Mouse (Mus musculus) G1E-ER4 (cell line): ENCODE measurements around the gene Zfp128. TPM values are rescaled to one million over a fixed set of nuclear protein-coding genes. Genes with fewer than 3 reads are reported as not detected.

ENCODE experiments used
- GATA1 ChIP-seq: IDR thresholded peaks from one replicate; pipeline ENCODE4 v1.8.0; 2012; ENCODE audit warnings: low read length, inconsistent platforms
- polyA plus RNA-seq: library from polyadenylated mRNA; stranded (reverse); fragments of >175 nt; gene quantifications from 2 replicates; pipeline ENCODE4 v1.2.3, GENCODE M21; 2012

Zfp128 gene
- 0.65 and 0.75 TPM in 2 replicates for polyA plus RNA-seq

- TF ChIP-seq GATA1 = no peak
These were observed at the start of gene Zfp128 for GRCm38 (mm10) chr7:12880911-12881660. Gene Zfp128 (plus strand): TSS chr7:12881177.

GRCm38 (mm10) chr7:12834162-12835120, 46.5 kb upstream of the Zfp128 start, which contains the start of gene Zfp110:
Gene Zfp110 (plus strand): TSS chr7:12834761.
- TF ChIP-seq GATA1 = no peak

- no peak for TF ChIP-seq GATA1
These were observed 45.7 kb upstream of the Zfp128 start for GRCm38 (mm10) chr7:12835193-12835671.

- no peak for TF ChIP-seq GATA1
These were observed 45.2 kb upstream of the Zfp128 start for GRCm38 (mm10) chr7:12835779-12836178.

GRCm38 (mm10) chr7:12874301-12874700, 6.7 kb upstream of the Zfp128 start:
- no peak for TF ChIP-seq GATA1

- TF ChIP-seq GATA1 = no peak
These were observed 941 bp upstream of the Zfp128 start for GRCm38 (mm10) chr7:12880036-12880435.

GRCm38 (mm10) chr7:12886563-12887266, 5.7 kb downstream of the Zfp128 start:
- no peak for TF ChIP-seq GATA1

GRCm38 (mm10) chr7:12887585-12887984, 6.6 kb downstream of the Zfp128 start:
- no peak for TF ChIP-seq GATA1

GRCm38 (mm10) chr7:12890928-12891327, 10.0 kb downstream of the Zfp128 start:
- no peak for TF ChIP-seq GATA1

GRCm38 (mm10) chr7:12891334-12891733, 10.4 kb downstream of the Zfp128 start:
- no peak for TF ChIP-seq GATA1

GRCm38 (mm10) chr7:12897655-12898410, 16.9 kb downstream of the Zfp128 start, which contains the start of gene Zscan22:
Gene Zscan22 (plus strand): TSS chr7:12897815.
- no peak for TF ChIP-seq GATA1

- TF ChIP-seq GATA1 = no peak
These were observed 20.5 kb downstream of the Zfp128 start for GRCm38 (mm10) chr7:12901517-12901916.

- no peak for TF ChIP-seq GATA1
These were observed 22.6 kb downstream of the Zfp128 start for GRCm38 (mm10) chr7:12903623-12904022.

GRCm38 (mm10) chr7:12905146-12905545, 24.2 kb downstream of the Zfp128 start:
- no peak for TF ChIP-seq GATA1

- TF ChIP-seq GATA1 = no peak
These were observed 28.6 kb downstream of the Zfp128 start for GRCm38 (mm10) chr7:12909498-12909962.
